Mouse (Mus musculus) MEL (cell line): ENCODE measurements at regions not wholly inside any gene's neighbourhood (a gene's known extent, or its start where the extent isn't known, plus 50 kb on each side); places are given as distances from the start of the nearest gene placed in this dataset.

Experiments
- DNase-seq: peaks from one replicate; pipeline ENCODE4 v3.0.0; 2011; ENCODE audit warnings: low read depth, low spot score
- H3K27ac ChIP-seq: 2 replicates; pipeline ENCODE4 v1.5.1; 2012; ENCODE audit warnings: low read depth, mild to moderate bottlenecking, control low read depth, low read length, moderate library complexity; ENCODE audit not compliant: control insufficient read depth
- H3K27me3 ChIP-seq, 2 experiments: fragments of 150-350 bp in 1 of 2; sonication (generic) in 1 of 2; 2 replicates each; pipeline ENCODE4 v1.6.1; 2012; ENCODE audit warnings: low read length in 2 of 2, mild to moderate bottlenecking in 2 of 2, improper control_type of control experiment in 1 of 2, moderate library complexity in 1 of 2; ENCODE audit not compliant: insufficient read depth in 2 of 2, control insufficient read depth in 1 of 2
- H3K36me3 ChIP-seq, 2 experiments: 2 replicates each; pipeline ENCODE4 v1.6.1; 2012 to 2014; ENCODE audit warnings: low read length in 2 of 2, improper control_type of control experiment in 1 of 2, inconsistent platforms in 1 of 2, mild to moderate bottlenecking in 1 of 2; ENCODE audit not compliant: insufficient read depth in 2 of 2, control insufficient read depth in 1 of 2
- H3K4me1 ChIP-seq, 2 experiments: fragments of 150-350 bp in 1 of 2; sonication (generic) in 1 of 2; 2 replicates each; pipeline ENCODE4 v1.6.1; 2012; ENCODE audit warnings: low read length in 2 of 2, improper control_type of control experiment in 1 of 2, mild to moderate bottlenecking in 1 of 2; ENCODE audit not compliant: insufficient read depth in 2 of 2, control insufficient read depth in 1 of 2
- H3K4me3 ChIP-seq, 2 experiments: fragments of 150-350 bp in 1 of 2; sonication (generic) in 1 of 2; 2 replicates each; pipeline ENCODE4 v1.5.1; 2012; ENCODE audit warnings: low read depth in 2 of 2, low read length in 2 of 2, mild to moderate bottlenecking in 2 of 2, moderate library complexity in 2 of 2, control low read depth in 1 of 2, improper control_type of control experiment in 1 of 2; ENCODE audit not compliant: control insufficient read depth in 1 of 2, insufficient read depth in 1 of 2
- H3K79me2 ChIP-seq: 2 replicates; pipeline ENCODE4 v1.6.1; 2012; ENCODE audit warnings: mild to moderate bottlenecking, low read length, moderate library complexity; ENCODE audit not compliant: control insufficient read depth, poor library complexity, insufficient read depth
- H3K9ac ChIP-seq: 2 replicates; pipeline ENCODE4 v1.6.1; 2012; ENCODE audit warnings: low read depth, mild to moderate bottlenecking, control low read depth, low read length, moderate library complexity; ENCODE audit not compliant: control insufficient read depth, poor library complexity, severe bottlenecking
- H3K9me3 ChIP-seq: fragments of 150-350 bp; sonication (generic); replicated peaks from 2 replicates; pipeline ENCODE4 v1.6.1; 2012; ENCODE audit warnings: mild to moderate bottlenecking, low read length, improper control_type of control experiment, moderate library complexity; ENCODE audit not compliant: insufficient read depth
- BHLHE40 ChIP-seq: IDR thresholded peaks from 2 replicates; pipeline ENCODE4 v1.6.1; 2012; ENCODE audit warnings: low read depth, mild to moderate bottlenecking, inconsistent platforms, low read length, improper control_type of control experiment, borderline replicate concordance
- CHD1 ChIP-seq: IDR thresholded peaks from 2 replicates; pipeline ENCODE4 v1.6.1; 2012; ENCODE audit warnings: low read depth, mild to moderate bottlenecking, inconsistent platforms, low read length, improper control_type of control experiment
- CTCF ChIP-seq, 3 experiments: IDR thresholded peaks in 2 of 3; conservative IDR thresholded peaks in 1 of 3; 2 replicates each; pipeline ENCODE4 v1.5.1; 2011 to 2012; ENCODE audit warnings: low read length in 3 of 3, low read depth in 2 of 3, mild to moderate bottlenecking in 2 of 3, improper control_type of control experiment in 1 of 3, inconsistent platforms in 1 of 3, mixed read lengths in 1 of 3, moderate library complexity in 1 of 3; ENCODE audit not compliant: control insufficient read depth in 1 of 3, insufficient read depth in 1 of 3, poor library complexity in 1 of 3, severe bottlenecking in 1 of 3
- GABPA ChIP-seq: IDR thresholded peaks from 2 replicates; pipeline ENCODE4 v1.6.1; 2012; ENCODE audit warnings: low read depth, mild to moderate bottlenecking, inconsistent platforms, low read length, improper control_type of control experiment, moderate library complexity
- GATA1 ChIP-seq: IDR thresholded peaks from 2 replicates; pipeline ENCODE4 v1.6.1; 2011; ENCODE audit warnings: low read depth, low read length, improper control_type of control experiment
- JUND ChIP-seq: IDR thresholded peaks from 2 replicates; pipeline ENCODE4 v1.6.1; 2011; ENCODE audit warnings: low read depth, mild to moderate bottlenecking, improper control_type of control experiment, low read length
- KAT2A ChIP-seq: conservative IDR thresholded peaks from 2 replicates; pipeline ENCODE4 v1.6.1; 2012; ENCODE audit warnings: low read depth, low read length, improper control_type of control experiment, inconsistent platforms
- NELFE ChIP-seq: IDR thresholded peaks from 2 replicates; pipeline ENCODE4 v1.6.1; 2011; ENCODE audit warnings: low read depth, low read length, improper control_type of control experiment
- NRF1 ChIP-seq: IDR thresholded peaks from 2 replicates; pipeline ENCODE4 v1.6.1; 2014; ENCODE audit warnings: low read depth, mild to moderate bottlenecking, inconsistent platforms, low read length, improper control_type of control experiment, moderate library complexity; ENCODE audit not compliant: poor library complexity, insufficient read depth, severe bottlenecking
- POLR2AphosphoS2 ChIP-seq: IDR thresholded peaks from 2 replicates; pipeline ENCODE4 v1.6.1; 2011; ENCODE audit warnings: low read length, improper control_type of control experiment
- RAD21 ChIP-seq: IDR thresholded peaks from 2 replicates; pipeline ENCODE4 v1.6.1; 2011; ENCODE audit warnings: mild to moderate bottlenecking, low read depth, low read length, improper control_type of control experiment
- SIN3A ChIP-seq: IDR thresholded peaks from 2 replicates; pipeline ENCODE4 v1.6.1; 2012; ENCODE audit warnings: low read length, improper control_type of control experiment, inconsistent platforms
- SMC3 ChIP-seq: IDR thresholded peaks from 2 replicates; pipeline ENCODE4 v1.6.1; 2011; ENCODE audit warnings: low read depth, low read length, improper control_type of control experiment
- TAL1 ChIP-seq: IDR thresholded peaks from 2 replicates; pipeline ENCODE4 v1.6.1; 2012; ENCODE audit warnings: mild to moderate bottlenecking, inconsistent platforms, low read length, moderate library complexity, mixed read lengths
- UBTF ChIP-seq: IDR thresholded peaks from 2 replicates; pipeline ENCODE4 v1.6.1; 2012; ENCODE audit warnings: low read depth, mild to moderate bottlenecking, inconsistent platforms, low read length, improper control_type of control experiment, moderate library complexity, borderline replicate concordance; ENCODE audit not compliant: insufficient read depth
- USF1 ChIP-seq: IDR thresholded peaks from 2 replicates; pipeline ENCODE4 v1.6.1; 2014; ENCODE audit warnings: low read depth, mild to moderate bottlenecking, inconsistent platforms, low read length, improper control_type of control experiment, moderate library complexity
- ZKSCAN1 ChIP-seq: IDR thresholded peaks from 2 replicates; pipeline ENCODE4 v1.6.1; 2012; ENCODE audit warnings: low read depth, mild to moderate bottlenecking, inconsistent platforms, low read length, improper control_type of control experiment, moderate library complexity
- ZMIZ1 ChIP-seq: IDR thresholded peaks from 2 replicates; pipeline ENCODE4 v1.6.1; 2012; ENCODE audit warnings: low read depth, mild to moderate bottlenecking, inconsistent platforms, low read length, improper control_type of control experiment, moderate library complexity
- ZNF384 ChIP-seq: IDR thresholded peaks from 2 replicates; pipeline ENCODE4 v1.6.1; 2012; ENCODE audit warnings: low read depth, mild to moderate bottlenecking, inconsistent platforms, low read length, improper control_type of control experiment

DNA sequence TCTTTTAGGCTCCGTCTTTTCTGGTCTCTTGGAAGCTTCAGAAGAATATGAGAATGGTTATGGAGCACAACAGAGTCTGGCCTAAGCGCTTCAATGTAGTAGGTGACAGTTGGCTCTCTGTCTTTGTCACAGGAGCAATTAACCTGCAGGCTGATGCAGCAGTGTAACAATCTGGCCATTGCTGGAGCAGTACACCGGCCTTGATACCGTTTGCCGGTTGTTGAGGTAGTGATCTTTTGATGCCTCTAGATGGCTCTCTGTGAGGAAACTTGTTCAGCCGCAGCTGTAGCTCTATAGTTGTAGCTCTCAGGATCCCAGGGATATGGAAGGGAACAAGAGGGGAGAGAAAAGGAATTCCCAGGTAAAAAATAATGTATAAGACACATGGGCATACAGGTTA lies 196.1 kb upstream of the Cxcr4 start:
- H3K4me1 ChIP-seq: no peaks in the 10 kb centered on the region
- no peaks in the 10 kb centered on the region for H3K27me3 ChIP-seq
- no peak overlapping the region for H3K4me3 ChIP-seq
- H3K9ac ChIP-seq: no peak overlapping the region
- H3K9me3 ChIP-seq: no peaks in the 10 kb centered on the region
- DNase-seq: no peak
- TF ChIP-seq USF1 (no peak), JUND (no peak), GATA1 (no peak), ZNF384 (no peak), SMC3 (no peak), RAD21 (no peak), BHLHE40 (no peak), KAT2A (no peak), GABPA (no peak)
- H3K79me2 ChIP-seq: no peaks in the 10 kb centered on the region
- no peak overlapping the region for H3K27ac ChIP-seq
- H3K36me3 ChIP-seq: no peaks in the 10 kb centered on the region

GRCm38 (mm10) chr1:128786941-128787569 lies 195.0 kb upstream of the Cxcr4 start:
- no peaks in the 10 kb centered on the region for H3K9me3 ChIP-seq
- H3K36me3 ChIP-seq: no peaks in the 10 kb centered on the region
- DNase-seq: no peak
- H3K27ac ChIP-seq: no peak overlapping the region
- H3K4me3 ChIP-seq: no peak overlapping the region
- TF ChIP-seq TAL1: no peak
- TF ChIP-seq USF1: no peak
- TF ChIP-seq BHLHE40: no peak
- no peak for TF ChIP-seq ZKSCAN1
- TF ChIP-seq NRF1: no peak
- no peak for TF ChIP-seq SMC3
- no peak for TF ChIP-seq NELFE
- TF ChIP-seq JUND: no peak
- no peak overlapping the region for H3K9ac ChIP-seq
- no peaks in the 10 kb centered on the region for H3K4me1 ChIP-seq
- no peaks in the 10 kb centered on the region for H3K79me2 ChIP-seq
- H3K27me3 ChIP-seq: no peaks in the 10 kb centered on the region

GRCm38 (mm10) chr1:128782286-128782685 lies 190.2 kb upstream of the Cxcr4 start:
- no peaks in the 10 kb centered on the region for H3K79me2 ChIP-seq
- no peaks in the 10 kb centered on the region for H3K36me3 ChIP-seq
- no peak overlapping the region for H3K4me3 ChIP-seq
- TF ChIP-seq CTCF (IDR thresholded peaks at IDR 0.05 in 2 of 3, conservative IDR thresholded peaks at IDR 0.05 in 1 of 3; ENCODE audit: control insufficient read depth in 1 of 3, insufficient read depth in 1 of 3, low read depth in 2 of 3, low read length in 3 of 3, poor library complexity in 1 of 3, severe bottlenecking in 1 of 3) (no peak), SIN3A (no peak), UBTF (no peak), CHD1 (no peak), GABPA (no peak), POLR2AphosphoS2 (no peak), ZMIZ1 (no peak)
- TF ChIP-seq, all 39 proteins: peak for 0
- DNase-seq: no peak
- Histone ChIP-seq H3K27me3 (no peaks in the 10 kb centered on the region), H3K9me3 (no peaks in the 10 kb centered on the region), H3K27ac (no peak overlapping the region), H3K4me1 (no peaks in the 10 kb centered on the region), H3K9ac (no peak overlapping the region)
